Mouse (Mus musculus): ENCODE results near the gene Ralgps1.

DNA sequence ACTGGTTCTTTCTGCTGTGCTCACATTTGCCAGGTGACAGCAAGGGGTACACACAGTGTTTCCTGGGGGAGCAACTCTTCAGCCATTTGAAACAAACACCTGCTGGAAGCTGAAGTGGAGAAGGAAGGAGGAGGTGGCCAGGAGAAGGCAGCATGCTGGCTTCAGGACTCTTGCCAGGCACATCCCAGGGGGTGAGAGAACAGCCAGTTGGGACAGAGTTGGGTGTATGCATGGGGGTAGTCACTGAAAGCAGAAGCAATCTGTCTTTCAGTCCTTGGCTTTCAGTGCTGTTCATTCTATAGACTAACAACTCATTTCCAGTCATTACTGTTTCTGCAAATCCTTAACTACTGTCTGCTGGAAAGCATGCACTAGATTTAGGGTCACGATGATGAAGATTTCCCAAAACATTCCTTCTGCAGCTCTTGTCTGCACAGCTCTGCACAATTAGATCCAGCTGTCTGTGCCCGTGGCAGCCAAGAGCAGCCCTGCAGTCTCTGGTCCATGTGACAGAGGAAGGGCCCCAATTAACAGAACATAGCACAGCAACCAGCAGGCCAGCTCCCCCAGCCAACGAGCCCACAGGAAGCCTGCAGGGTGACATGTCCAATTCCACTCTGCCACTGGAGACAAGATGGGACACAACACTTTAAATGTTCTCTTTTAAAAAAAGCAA, 70.8 kb downstream of the Ralgps1 start:
- no peak for TF ChIP-seq POLR2A (IDR thresholded peaks at IDR 0.05; ENCODE audit: control insufficient read depth, extremely low read depth, insufficient read depth, low read length, poor library complexity)
- no peak for TF ChIP-seq CTCF (IDR thresholded peaks at IDR 0.05; ENCODE audit: borderline replicate concordance, control insufficient read depth, extremely low read depth, insufficient read depth, low read length, poor library complexity)

Data from thymus, adult 2 months (tissue).